ENCODE assay signal across 17 mouse cellular contexts in genomic region chr16:13658886-13659285, GRCm38 (mm10). TPM values are rescaled to one million over a fixed set of nuclear protein-coding genes. Genes with fewer than 3 reads are reported as not detected.
DNase-seq lines count a peak whose midpoint lies in the region; TF ChIP-seq lines count a peak whose summit lies in the region.
"Had no signal": no experiment of that assay in that cellular context is flagged by ENCODE, and none has a peak within 500 bp of the region (broad histone marks: within the 10 kb centered on the region; RNA-seq: fewer than 3 reads in every experiment).

No protein-coding gene starts in this region.

- H3K4me2 ChIP-seq in CH12.LX (ENCODE audit: insufficient read depth, low read depth, poor library complexity, severe bottlenecking) = no peak overlapping the region

- no peak for TF ChIP-seq POLR2A in CH12.LX (IDR thresholded peaks at IDR 0.05; ENCODE audit: low read depth, low read length)

- peak; percentile 81 for TF ChIP-seq EP300 in CH12.LX (IDR thresholded peaks at IDR 0.05; ENCODE audit: low read length)

- in situ Hi-C loops in CH12.LX (cut with MboI; ENCODE audit: low pct_ligation_motif_present, low pct_unique_long_range_greater_than_20kb, low sequenced_read_pairs) = no loop called here

- no peaks in the 10 kb centered on the region for H3K4me1 ChIP-seq in heart, embryonic 10.5 days
- H3K4me1 ChIP-seq in CH12.LX (ENCODE audit: control insufficient read depth in 1 of 2, insufficient read depth in 2 of 2) = peaks cover 12 to 22% of the 10 kb centered on the region in 2 experiments

- dilution Hi-C loops in CH12.LX (cut with MboI; ENCODE audit: extremely low pct_ligation_motif_present, extremely low pct_unique_long_range_greater_than_20kb, low sequenced_read_pairs) = no loop called here

- no peak overlapping the region for H3K4me3 ChIP-seq in heart, embryonic 10.5 days
- H3K4me3 ChIP-seq in CH12.LX (replicated peaks in 1 of 3; ENCODE audit: low read depth in 2 of 3, low read length in 2 of 3, poor library complexity in 1 of 3) = no peak overlapping the region

- H3K27me3 ChIP-seq in heart, embryonic 10.5 days (ENCODE audit: insufficient read depth, poor library complexity, severe bottlenecking) = no peaks in the 10 kb centered on the region
- H3K27me3 ChIP-seq in CH12.LX (replicated peaks) = no peaks in the 10 kb centered on the region
- H3K27me3 ChIP-seq: Patski had no signal

- WGBS in heart, embryonic 10.5 days = 86% methylated on average over 3 of the region's 3 CpGs

- H3K79me2 ChIP-seq in CH12.LX (replicated peaks; ENCODE audit: control insufficient read depth, extremely low read depth, insufficient read depth, poor library complexity, severe bottlenecking) = no peaks in the 10 kb centered on the region

- TF ChIP-seq CTCF in CH12.LX (conservative IDR thresholded peaks at IDR 0.05 in 1 of 2, IDR thresholded peaks at IDR 0.05 in 1 of 2; ENCODE audit: low read depth in 2 of 2, low read length in 2 of 2) = no peak

- H3K9ac ChIP-seq in CH12.LX (ENCODE audit: insufficient read depth, low read depth) = no peak overlapping the region

- peak; percentile 23 for DNase-seq in heart, adult 11 months
- no peak for DNase-seq in heart, embryonic 10.5 days (ENCODE audit: low spot score)
- peak; percentile 76 for DNase-seq in CH12.LX (ENCODE audit: extremely low read depth)
- DNase-seq in cerebellum, adult 11-12 months = no peak
- DNase-seq: adrenal gland, adult 2 months; adrenal gland, adult 8-10 months; adrenal gland, postnatal 10 days; adrenal gland, postnatal 14 days; adrenal gland, postnatal 25 days; adrenal gland, postnatal 36 days; B cell, adult 2 months; cerebellum, adult 11 months; cerebellum, adult 18-20 months; cerebellum, adult 2 months; cerebellum, adult 8-10 months had no signal

- peaks cover 72% of the 10 kb centered on the region for H3K36me3 ChIP-seq in heart, embryonic 10.5 days
- peaks cover 54 to 81% of the 10 kb centered on the region in 2 experiments for H3K36me3 ChIP-seq in CH12.LX (replicated peaks in 1 of 2; ENCODE audit: control insufficient read depth in 1 of 2, insufficient read depth in 1 of 2, low read length in 1 of 2)

- no peak for TF ChIP-seq RAD21 in CH12.LX (IDR thresholded peaks at IDR 0.05; ENCODE audit: low read depth, low read length)

- H3K27ac ChIP-seq in heart, embryonic 10.5 days = no peak overlapping the region
- no peak overlapping the region for H3K27ac ChIP-seq in CH12.LX (ENCODE audit: insufficient read depth, low read depth)

- no peaks in the 10 kb centered on the region for H3K9me3 ChIP-seq in heart, embryonic 10.5 days
- H3K9me3 ChIP-seq in CH12.LX (replicated peaks; ENCODE audit: low read length) = no peaks in the 10 kb centered on the region
- H3K9me3 ChIP-seq: G1E had no signal

TF ChIP-seq in CH12.LX, 34 proteins besides CTCF, POLR2A, EP300 and RAD21:
- TF ChIP-seq IRF4 (IDR thresholded peaks at IDR 0.05; ENCODE audit: low read depth, low read length) = peak; percentile 93
- peak; percentile 41; the same call in 1 of the 2 replicates for TF ChIP-seq JUN (IDR thresholded peaks at IDR 0.05; ENCODE audit: insufficient read depth, low read depth, low read length)
- TF ChIP-seq UBTF (IDR thresholded peaks at IDR 0.05; ENCODE audit: low read depth, low read length) = no peak
- peak; percentile 63; the same call in 1 of the 2 replicates for TF ChIP-seq JUND (conservative IDR thresholded peaks at IDR 0.05; ENCODE audit: low read depth, low read length)

RNA-seq across cellular contexts. Expression of gene Parn, which starts 9.1 kb away (rescaled TPM):
- 34.3 and 36.6 TPM in 2 replicates for polyA plus RNA-seq in heart, embryonic 10.5 days (2016; fragmentation: Nextera tagmentation; extraction: Ambion mirVana)
- total RNA-seq in CH12.LX (2012; rRNA removed) = 56.9 and 62.6 TPM in 2 replicates
- total RNA-seq in CH12.LX (2014; rRNA removed) = 43.1 and 48.7 TPM in 2 replicates
- 88.6 and 90.5 TPM in 2 replicates for polyA plus RNA-seq in CH12.LX (2012; ENCODE audit: insufficient read length, low read depth)

RNA-seq across cellular contexts. Expression of gene Bfar, which starts 12.8 kb away (rescaled TPM):
- 31.2 and 33.2 TPM in 2 replicates for polyA plus RNA-seq in heart, embryonic 10.5 days (2016; fragmentation: Nextera tagmentation; extraction: Ambion mirVana)
- total RNA-seq in CH12.LX (2012; rRNA removed) (44.4 and 44.9 TPM in 2 replicates), CH12.LX (2014; rRNA removed) (41.0 and 43.9 TPM in 2 replicates)
- 42.6 and 43.1 TPM in 2 replicates for polyA plus RNA-seq in CH12.LX (2012; ENCODE audit: insufficient read length, low read depth)

RNA-seq across cellular contexts. Expression of gene 3110001I22Rik, which starts 12.8 kb away (rescaled TPM):
- 3.9 and 4.4 TPM in 2 replicates for polyA plus RNA-seq in heart, embryonic 10.5 days (2016; fragmentation: Nextera tagmentation; extraction: Ambion mirVana)
- total RNA-seq in CH12.LX (2012; rRNA removed) (5.6 and 9.0 TPM in 2 replicates), CH12.LX (2014; rRNA removed) (24.2 and 25.4 TPM in 2 replicates)
- 10.8 TPM in 2 replicates for polyA plus RNA-seq in CH12.LX (2012; ENCODE audit: insufficient read length, low read depth)

Comparison
In these comparisons a context has a peak if more than half of its experiments do, and no peak if none do; other contexts are left out.
1. DNase-seq: peak in heart, adult 11 months (single experiment) and CH12.LX (single experiment); none in heart, embryonic 10.5 days (single experiment) and cerebellum, adult 11-12 months (single experiment).